Mouse (Mus musculus) ovary, postnatal 10 days (tissue): ENCODE data around the gene Hmg20a.

Experiments
- DNase-seq: peaks from one replicate; pipeline ENCODE4 v3.0.0; 2022; ENCODE audit warnings: low spot score

Gene Hmg20a

GRCm38 (mm10) chr9:56527951-56528350 is 109.5 kb downstream of the Hmg20a start:
- DNase-seq: no peak

- no peak for DNase-seq
Observed at GRCm38 (mm10) chr9:56531991-56532390, 113.6 kb downstream of the Hmg20a start.

GRCm38 (mm10) chr9:56533916-56534315 is 115.5 kb downstream of the Hmg20a start:
- DNase-seq: no peak

GRCm38 (mm10) chr9:56534727-56535126 is 116.3 kb downstream of the Hmg20a start:
- no peak for DNase-seq

- DNase-seq: no peak
Observed at GRCm38 (mm10) chr9:56535361-56535760, 117.0 kb downstream of the Hmg20a start.

GRCm38 (mm10) chr9:56540051-56540450 is 121.6 kb downstream of the Hmg20a start:
- DNase-seq: no peak

- DNase-seq: no peak
Observed at GRCm38 (mm10) chr9:56544687-56545475, 126.5 kb downstream of the Hmg20a start.
